Mouse (Mus musculus): ENCODE results near the gene Cyp3a59. TPM values are rescaled to one million over a fixed set of nuclear protein-coding genes. Genes with fewer than 3 reads are reported as not detected.
"Not testable (repeated sequence)": the region's sequence is repeated elsewhere in the genome, so short reads cannot be mapped to it uniquely, and the experiment has no call there.

The Cyp3a59 gene
- polyA plus RNA-seq (2016; fragmentation: Nextera tagmentation; extraction: Ambion mirVana): not detected in 2 replicates

- not testable (repeated sequence) for H3K36me3 ChIP-seq; H3K27ac ChIP-seq; H3K4me2 ChIP-seq; H3K9me3 ChIP-seq (replicated peaks); H3K4me1 ChIP-seq; H3K4me3 ChIP-seq; H3K9ac ChIP-seq; H3K27me3 ChIP-seq (replicated peaks); ATAC-seq
Observed at GRCm38 (mm10) chr5:146078945-146079344, at the start of gene Cyp3a59. Gene Cyp3a59, plus strand, starts transcription at chr5:146079257.

DNA sequence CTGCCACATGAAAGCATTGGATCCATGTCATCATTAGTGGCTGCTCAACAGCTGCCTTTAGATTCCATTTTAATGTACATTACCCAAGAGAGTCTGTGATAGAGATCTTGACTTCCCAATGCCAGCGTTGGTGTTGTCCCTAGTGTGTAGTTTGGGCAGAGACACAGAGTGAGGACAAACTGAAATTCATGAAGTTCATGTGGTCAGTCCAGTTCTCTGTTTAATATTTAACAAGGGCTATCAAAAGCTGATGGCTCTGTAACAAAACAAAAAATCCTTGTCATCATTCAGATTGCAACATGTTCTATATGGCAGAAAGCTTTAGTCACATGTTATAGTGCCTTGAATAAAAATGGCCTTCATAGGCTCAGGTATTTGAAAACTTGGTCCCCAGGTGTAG, 9.0 kb upstream of the Cyp3a59 start:
- Histone ChIP-seq H3K27ac (no peak overlapping the region), H3K9ac (no peak overlapping the region), H3K9me3 (replicated peaks) (peaks cover 19% of the 10 kb centered on the region; the same call in 1 of the 2 replicates), H3K4me1 (no peaks in the 10 kb centered on the region), H3K36me3 (no peaks in the 10 kb centered on the region), H3K4me2 (no peak overlapping the region), H3K27me3 (replicated peaks) (no peaks in the 10 kb centered on the region), H3K4me3 (no peak overlapping the region)
- ATAC-seq: no peak
- WGBS (ENCODE audit: insufficient replicate concordance): 47% methylated on average over 1 of the region's 1 CpGs

DNA sequence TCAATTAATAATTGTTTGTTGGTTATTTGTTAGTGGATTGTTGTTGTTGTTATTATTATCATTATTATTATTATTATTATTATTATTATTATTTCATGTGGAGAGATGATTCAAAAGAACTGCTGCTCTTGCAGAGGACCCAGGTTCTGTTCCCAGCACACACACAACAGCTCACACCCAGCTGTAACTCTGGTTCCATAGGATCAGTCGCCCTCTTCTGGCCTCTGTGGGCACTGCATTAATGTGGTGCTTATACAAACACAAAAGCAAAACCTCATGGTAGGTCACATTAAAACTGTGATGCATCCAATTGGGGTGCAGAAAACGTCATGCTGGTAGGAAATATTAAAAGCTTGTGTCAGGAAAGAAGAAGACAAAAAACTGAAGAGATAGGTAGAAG, 68.8 kb downstream of the Cyp3a59 start:
- Histone ChIP-seq H3K36me3 (no peaks in the 10 kb centered on the region), H3K4me1 (no peaks in the 10 kb centered on the region), H3K27ac (no peak overlapping the region), H3K9ac (no peak overlapping the region), H3K9me3 (replicated peaks) (no peaks in the 10 kb centered on the region), H3K4me3 (no peak overlapping the region), H3K4me2 (no peak overlapping the region), H3K27me3 (replicated peaks) (no peaks in the 10 kb centered on the region)
- ATAC-seq: no peak
- 14% methylated on average over 2 of the region's 2 CpGs for WGBS (ENCODE audit: insufficient replicate concordance)

DNA sequence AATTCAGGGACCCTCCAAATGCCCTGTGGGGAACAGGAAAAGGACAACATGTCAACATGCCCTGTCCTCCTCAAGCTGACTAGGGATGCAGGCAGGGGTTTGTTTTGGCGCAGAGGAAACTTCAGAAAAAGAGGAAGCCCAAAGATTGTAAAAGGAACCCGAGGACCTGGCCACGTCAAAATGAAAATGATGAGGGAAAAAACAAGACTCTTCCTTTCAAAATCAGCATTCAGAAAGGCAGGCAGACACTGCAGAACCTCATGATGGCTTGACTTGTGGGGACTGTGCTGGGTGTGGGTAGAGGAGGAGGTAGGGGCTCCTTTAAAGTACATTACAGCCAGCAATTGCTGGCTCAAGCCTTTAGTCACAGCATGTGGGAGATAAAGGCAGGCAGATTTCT, 71.4 kb downstream of the Cyp3a59 start:
- 51% methylated on average over 3 of the region's 3 CpGs for WGBS (ENCODE audit: insufficient replicate concordance)
- H3K27ac ChIP-seq: no peak overlapping the region
- H3K9ac ChIP-seq: no peak overlapping the region
- H3K9me3 ChIP-seq (replicated peaks): no peaks in the 10 kb centered on the region
- no peak overlapping the region for H3K4me3 ChIP-seq
- ATAC-seq: no peak
- no peaks in the 10 kb centered on the region for H3K36me3 ChIP-seq
- H3K4me2 ChIP-seq: no peak overlapping the region
- H3K27me3 ChIP-seq (replicated peaks): no peaks in the 10 kb centered on the region
- no peaks in the 10 kb centered on the region for H3K4me1 ChIP-seq

DNA sequence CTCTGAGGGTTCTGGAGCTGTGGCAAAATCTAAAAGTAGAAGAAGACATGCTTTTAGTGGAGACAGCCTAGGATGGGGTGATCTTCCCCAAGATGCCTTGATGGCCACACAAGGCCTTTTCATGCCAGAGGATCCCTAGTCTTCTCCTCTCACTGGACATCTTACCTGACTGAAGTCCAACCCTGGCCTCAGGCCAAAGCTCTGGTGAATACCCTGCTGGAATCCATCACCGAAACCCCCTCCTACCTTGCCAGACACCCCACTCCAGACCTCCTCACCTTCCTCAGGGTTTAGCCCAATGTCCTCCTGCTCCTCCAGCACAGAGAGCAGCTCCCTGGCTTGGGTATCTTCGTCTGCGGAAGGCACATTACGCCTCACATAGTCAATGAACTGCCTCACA, 79.3 kb downstream of the Cyp3a59 start:
- H3K9me3 ChIP-seq (replicated peaks); H3K9ac ChIP-seq; ATAC-seq; H3K4me1 ChIP-seq; H3K27me3 ChIP-seq (replicated peaks); H3K4me3 ChIP-seq; H3K27ac ChIP-seq; H3K4me2 ChIP-seq; H3K36me3 ChIP-seq: not testable (repeated sequence)
- 81% methylated on average over 4 of the region's 4 CpGs for WGBS (ENCODE audit: insufficient replicate concordance)

DNA sequence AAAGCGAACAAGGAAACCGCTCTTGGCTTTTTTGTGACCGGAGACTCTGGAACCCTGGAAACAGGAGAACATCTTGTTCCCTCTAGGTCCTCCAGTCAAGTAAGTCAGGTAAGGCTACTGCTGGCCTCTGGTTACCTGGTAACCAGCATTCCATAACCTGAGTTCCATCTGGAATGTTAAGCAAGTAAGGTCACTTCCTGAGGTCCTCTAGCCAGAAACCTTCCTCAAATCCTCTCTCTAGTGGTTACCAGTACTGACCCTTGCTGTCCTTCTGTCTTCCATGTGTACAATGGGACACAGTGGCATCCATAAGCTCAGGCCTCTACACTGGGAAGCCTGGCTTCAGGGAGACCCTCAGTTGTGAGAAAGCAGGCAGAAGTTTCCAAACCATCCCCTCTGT, 81.4 kb downstream of the Cyp3a59 start, which contains the start of gene Gm5565:
Gene Gm5565 (minus strand): TSS at position 101 of the 400 bp plus-strand sequence.
- 86% methylated on average over 3 of the region's 3 CpGs for WGBS (ENCODE audit: insufficient replicate concordance)
- not testable (repeated sequence) for H3K9ac ChIP-seq; H3K4me2 ChIP-seq; H3K27ac ChIP-seq; H3K27me3 ChIP-seq (replicated peaks); H3K36me3 ChIP-seq; ATAC-seq; H3K9me3 ChIP-seq (replicated peaks); H3K4me3 ChIP-seq; H3K4me1 ChIP-seq

Other genes with a start within 250 kb of the Cyp3a59 start
- not detected in 2 replicates for gene Cyp3a11, start 199.3 kb upstream of the Cyp3a59 start, polyA plus RNA-seq (2016; fragmentation: Nextera tagmentation; extraction: Ambion mirVana)
- not detected in 2 replicates for gene Cyp3a25, start 69.6 kb upstream of the Cyp3a59 start, polyA plus RNA-seq (2016; fragmentation: Nextera tagmentation; extraction: Ambion mirVana)
- gene Gm5565, start 81.3 kb downstream of the Cyp3a59 start, polyA plus RNA-seq (2016; fragmentation: Nextera tagmentation; extraction: Ambion mirVana): not detected in 2 replicates
- not detected in 2 replicates for gene Gm6309, start 91.5 kb downstream of the Cyp3a59 start, polyA plus RNA-seq (2016; fragmentation: Nextera tagmentation; extraction: Ambion mirVana)
- not detected in 2 replicates for gene 1700001J03Rik, start 106.0 kb downstream of the Cyp3a59 start, polyA plus RNA-seq (2016; fragmentation: Nextera tagmentation; extraction: Ambion mirVana)
- gene Rnf6, start 142.3 kb downstream of the Cyp3a59 start, polyA plus RNA-seq (2016; fragmentation: Nextera tagmentation; extraction: Ambion mirVana): 24.8 and 25.3 TPM in 2 replicates
- 30.7 and 32.5 TPM in 2 replicates for gene Cdk8, start 152.0 kb downstream of the Cyp3a59 start, polyA plus RNA-seq (2016; fragmentation: Nextera tagmentation; extraction: Ambion mirVana)

Measured in liver, embryonic 12.5 days (tissue).